Mouse (Mus musculus) brain, embryonic 14.5 days (tissue): ENCODE results near the gene Zfp280b.

Source experiments
- CTCF ChIP-seq: fragments of 200-500 bp; IDR thresholded peaks from 2 replicates; pipeline ENCODE4 v1.5.1; 2012; ENCODE audit warnings: inconsistent platforms, mild to moderate bottlenecking, moderate library complexity, borderline replicate concordance; ENCODE audit not compliant: insufficient read depth, insufficient read length; ENCODE audit errors: extremely low read depth
- POLR2A ChIP-seq: fragments of 200-500 bp; IDR thresholded peaks from 2 replicates; pipeline ENCODE4 v1.6.1; 2012; ENCODE audit warnings: mild to moderate bottlenecking, inconsistent platforms, borderline replicate concordance; ENCODE audit not compliant: poor library complexity, insufficient read depth, insufficient read length, severe bottlenecking; ENCODE audit errors: extremely low read depth

- no peak for TF ChIP-seq POLR2A
- TF ChIP-seq CTCF = no peak
Observed at GRCm38 (mm10) chr10:76006385-76006784, 26.1 kb upstream of the Zfp280b start.
